Mouse (Mus musculus): ENCODE data around the gene Zc2hc1c.

- TF ChIP-seq CTCF (IDR thresholded peaks at IDR 0.05; ENCODE audit: extremely low read depth, insufficient read length, insufficient replicate concordance, low read depth, low read length) = no peak
- TF ChIP-seq POLR2A (IDR thresholded peaks at IDR 0.05; ENCODE audit: low read depth, low read length) = no peak
Observed at GRCm38 (mm10) chr12:85292288-85292687, 3.9 kb downstream of the Zc2hc1c start.
